In the genomic region with DNA sequence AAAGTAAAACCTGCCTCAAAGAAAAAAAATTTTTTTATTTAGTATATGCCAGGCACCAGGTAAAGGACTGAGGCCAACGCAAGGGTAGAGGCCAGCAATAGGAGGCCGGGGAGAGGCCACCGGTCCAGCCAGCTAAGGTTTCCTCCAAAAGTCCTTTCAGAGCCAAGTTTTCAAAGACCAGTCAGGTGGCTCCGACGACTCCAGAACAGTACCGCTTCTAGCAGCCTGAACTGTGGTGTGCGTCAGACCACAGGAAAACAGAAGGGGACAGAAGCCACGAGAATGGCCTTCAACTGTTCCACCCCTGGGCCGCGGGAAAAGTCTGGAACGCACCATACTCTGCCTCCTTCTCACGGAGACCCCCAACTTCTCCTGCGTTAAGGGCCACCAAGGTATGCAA, we compare ENCODE assay signal across 8 mouse cellular contexts. TPM values are rescaled to one million over a fixed set of nuclear protein-coding genes. Genes with fewer than 3 reads are reported as not detected.
DNase-seq lines count a peak whose midpoint lies in the region; ATAC-seq and TF ChIP-seq lines count a peak whose summit lies in the region.

No protein-coding gene starts in this region.

- H3K4me2 ChIP-seq in forebrain, embryonic 14.5 days (ENCODE audit: low read length), result peak overlapping the region; percentile 97
- H3K4me2 ChIP-seq in kidney, embryonic 14.5 days (replicated peaks; ENCODE audit: low read depth, low read length), result peak overlapping the region; percentile 96
- peak overlapping the region; percentile 98 for H3K4me2 ChIP-seq in midbrain, embryonic 12.5 days (replicated peaks)

- no peaks in the 10 kb centered on the region for H3K36me3 ChIP-seq in testis, adult 2 months (ENCODE audit: control insufficient read depth, insufficient read depth, low read length)
- no peaks in the 10 kb centered on the region for H3K36me3 ChIP-seq in forebrain, embryonic 14.5 days (ENCODE audit: control insufficient read depth, insufficient read depth, low read length)
- no peaks in the 10 kb centered on the region for H3K36me3 ChIP-seq in kidney, embryonic 14.5 days (ENCODE audit: control insufficient read depth, insufficient read depth, low read length)
- H3K36me3 ChIP-seq in midbrain, embryonic 12.5 days, result no peaks in the 10 kb centered on the region

- peak overlapping the region; percentile 90 for H3K4me3 ChIP-seq in testis, adult 2 months (ENCODE audit: control insufficient read depth, low read depth, low read length)
- H3K4me3 ChIP-seq in forebrain, embryonic 14.5 days (ENCODE audit: low read depth, low read length), result peak overlapping the region; percentile 73
- peak overlapping the region; percentile 75 for H3K4me3 ChIP-seq in kidney, embryonic 14.5 days (ENCODE audit: low read length)
- H3K4me3 ChIP-seq in midbrain, embryonic 12.5 days, result peak overlapping the region; percentile 74

- ATAC-seq in forebrain, embryonic 14.5 days, result no peak
- no peak for ATAC-seq in kidney, embryonic 14.5 days (ENCODE audit: low FRiP score, low TSS enrichment)
- no peak for ATAC-seq in midbrain, embryonic 12.5 days (ENCODE audit: low FRiP score, low read depth)
- ATAC-seq in cerebellum, adult (ENCODE audit: insufficient number of reproducible peaks, low FRiP score, low TSS enrichment), result no peak
- ATAC-seq in inflammation-experienced regulatory T-cells, adult 6 months, result no peak

- no peaks in the 10 kb centered on the region for H3K9me3 ChIP-seq in forebrain, embryonic 14.5 days (replicated peaks; ENCODE audit: control insufficient read depth, low read length)
- no peaks in the 10 kb centered on the region for H3K9me3 ChIP-seq in kidney, embryonic 14.5 days (ENCODE audit: control insufficient read depth, low read length)
- no peaks in the 10 kb centered on the region for H3K9me3 ChIP-seq in midbrain, embryonic 12.5 days

- no peaks in the 10 kb centered on the region for H3K27me3 ChIP-seq in testis, adult 2 months (ENCODE audit: control insufficient read depth, insufficient read depth, low read length)
- H3K27me3 ChIP-seq in forebrain, embryonic 14.5 days (replicated peaks; ENCODE audit: control insufficient read depth, insufficient read depth, low read length), result no peaks in the 10 kb centered on the region
- no peaks in the 10 kb centered on the region for H3K27me3 ChIP-seq in kidney, embryonic 14.5 days (ENCODE audit: control insufficient read depth, insufficient read depth, low read length)
- H3K27me3 ChIP-seq in midbrain, embryonic 12.5 days, result peaks cover 6% of the 10 kb centered on the region; the same call in 1 of the 2 replicates

- peaks cover 16% of the 10 kb centered on the region for H3K4me1 ChIP-seq in testis, adult 2 months (ENCODE audit: control insufficient read depth, insufficient read depth, low read length)
- peaks cover 6% of the 10 kb centered on the region for H3K4me1 ChIP-seq in forebrain, embryonic 14.5 days (ENCODE audit: control insufficient read depth, insufficient read depth, low read length)
- peaks cover 4% of the 10 kb centered on the region for H3K4me1 ChIP-seq in kidney, embryonic 14.5 days (ENCODE audit: control insufficient read depth, insufficient read depth, low read length)
- peaks cover 12% of the 10 kb centered on the region for H3K4me1 ChIP-seq in midbrain, embryonic 12.5 days

- no peak for DNase-seq in testis, postnatal 14 days (ENCODE audit: low spot score)
- DNase-seq in forebrain, embryonic 14.5 days (ENCODE audit: low spot score), result no peak
- no peak for DNase-seq in urinary bladder, postnatal 25 days (ENCODE audit: low spot score)

- TF ChIP-seq CTCF in testis, adult 2 months (IDR thresholded peaks at IDR 0.05; ENCODE audit: control insufficient read depth, insufficient read depth, insufficient replicate concordance, low read depth, low read length), result no peak

- 26% methylated on average over 13 of the region's 13 CpGs for WGBS in forebrain, embryonic 14.5 days
- WGBS in kidney, embryonic 14.5 days, result 14% methylated on average over 13 of the region's 13 CpGs
- 26% methylated on average over 13 of the region's 13 CpGs for WGBS in midbrain, embryonic 12.5 days

- no peak overlapping the region for H3K27ac ChIP-seq in testis, adult 2 months (ENCODE audit: control insufficient read depth, insufficient read depth, low read depth, low read length)
- H3K27ac ChIP-seq in forebrain, embryonic 14.5 days (ENCODE audit: low read depth, low read length), result no peak overlapping the region
- H3K27ac ChIP-seq in kidney, embryonic 14.5 days (ENCODE audit: low read depth, low read length), result no peak overlapping the region
- no peak overlapping the region for H3K27ac ChIP-seq in midbrain, embryonic 12.5 days (replicated peaks)

- peak overlapping the region; percentile 75 for H3K9ac ChIP-seq in forebrain, embryonic 14.5 days (ENCODE audit: low read length)
- peak overlapping the region; percentile 66 for H3K9ac ChIP-seq in kidney, embryonic 14.5 days (ENCODE audit: low read depth, low read length)
- H3K9ac ChIP-seq in midbrain, embryonic 12.5 days (replicated peaks), result peak overlapping the region; percentile 74

- TF ChIP-seq POLR2A in testis, adult 2 months (IDR thresholded peaks at IDR 0.05; ENCODE audit: control insufficient read depth, low read depth, low read length), result no peak

RNA-seq across cellular contexts. Expression of a gene that starts 1.2 kb away (rescaled TPM):
- polyA plus RNA-seq in testis, adult 2 months (2012; rRNA removed), result 3.1 and 3.2 TPM in 2 replicates
- 10.6 and 14.1 TPM in 2 replicates for polyA plus RNA-seq in forebrain, embryonic 14.5 days (2014; fragmentation: Nextera tagmentation; extraction: Ambion mirVana)
- polyA plus RNA-seq in kidney, embryonic 14.5 days (2014; fragmentation: Nextera tagmentation; extraction: Ambion mirVana), result 6.6 and 15.2 TPM in 2 replicates
- 14.8 and 15.7 TPM in 2 replicates for polyA plus RNA-seq in midbrain, embryonic 12.5 days (2016; fragmentation: Nextera tagmentation; extraction: Ambion mirVana)
- 10 to 100 TPM; 13.0 to 20.4 (median 17.3) TPM for polyA plus RNA-seq in inflammation-experienced regulatory T-cells, adult 6 months (2017; shearing (Covaris generic))

RNA-seq across cellular contexts. Expression of a gene that starts 45.8 kb away (rescaled TPM):
- polyA plus RNA-seq in testis, adult 2 months (2012; rRNA removed), result 136 and 161 TPM in 2 replicates
- 1.4 and 1.7 TPM in 2 replicates for polyA plus RNA-seq in forebrain, embryonic 14.5 days (2014; fragmentation: Nextera tagmentation; extraction: Ambion mirVana)
- polyA plus RNA-seq in kidney, embryonic 14.5 days (2014; fragmentation: Nextera tagmentation; extraction: Ambion mirVana), result 2.1 and 2.6 TPM in 2 replicates
- polyA plus RNA-seq in midbrain, embryonic 12.5 days (2016; fragmentation: Nextera tagmentation; extraction: Ambion mirVana), result 1.6 and 1.9 TPM in 2 replicates
- not detected for polyA plus RNA-seq in inflammation-experienced regulatory T-cells, adult 6 months (2017; shearing (Covaris generic))

RNA-seq across cellular contexts. Expression of a gene that starts 49.9 kb away (rescaled TPM):
- 19.3 and 25.9 TPM in 2 replicates for polyA plus RNA-seq in testis, adult 2 months (2012; rRNA removed)
- 270 and 313 TPM in 2 replicates for polyA plus RNA-seq in forebrain, embryonic 14.5 days (2014; fragmentation: Nextera tagmentation; extraction: Ambion mirVana)
- polyA plus RNA-seq in kidney, embryonic 14.5 days (2014; fragmentation: Nextera tagmentation; extraction: Ambion mirVana), result 479 and 639 TPM in 2 replicates
- polyA plus RNA-seq in midbrain, embryonic 12.5 days (2016; fragmentation: Nextera tagmentation; extraction: Ambion mirVana), result 317 and 351 TPM in 2 replicates
- 1,000 to 10,000 TPM; 2,830 to 6,239 (median 3,618) TPM for polyA plus RNA-seq in inflammation-experienced regulatory T-cells, adult 6 months (2017; shearing (Covaris generic))

Comparison
In these comparisons a context has a peak if more than half of its experiments do, and no peak if none do; other contexts are left out.
1. RNA of a gene that starts 45.8 kb away (polyA plus RNA-seq): 136 to 161 TPM in testis, adult 2 months; 2.1 to 2.6 TPM in kidney, embryonic 14.5 days, 1.6 to 1.9 TPM in midbrain, embryonic 12.5 days, 1.4 to 1.7 TPM in forebrain, embryonic 14.5 days and not detected in inflammation-experienced regulatory T-cells, adult 6 months; every median in the first group is over 10 times any median in the second.
2. RNA of a gene that starts 49.9 kb away (polyA plus RNA-seq): 2,830 to 6,239 TPM in inflammation-experienced regulatory T-cells, adult 6 months, 479 to 639 TPM in kidney, embryonic 14.5 days, 317 to 351 TPM in midbrain, embryonic 12.5 days and 270 to 313 TPM in forebrain, embryonic 14.5 days; 19.3 to 25.9 TPM in testis, adult 2 months; every median in the first group is over 10 times any median in the second.
3. Peak in every context shown above with its lines, with median percentiles within 50 percentile points of each other: H3K4me3 ChIP-seq, H3K4me2 ChIP-seq and H3K9ac ChIP-seq.